Mouse (Mus musculus) kidney, adult 2 months (tissue): Measurements from ENCODE around the gene Rad54l2. TPM values are rescaled to one million over a fixed set of nuclear protein-coding genes. Genes with fewer than 3 reads are reported as not detected.

ENCODE experiments used
- DNase-seq: peaks from one replicate; pipeline ENCODE4 v3.0.0; 2021
- H3K27ac ChIP-seq: fragments of 200-500 bp; 2 replicates; pipeline ENCODE4 v1.5.1; 2012; ENCODE audit warnings: low read depth, low read length, control low read depth, inconsistent platforms; ENCODE audit not compliant: insufficient read depth
- H3K27me3 ChIP-seq: fragments of 200-500 bp; replicated peaks from 2 replicates; pipeline ENCODE4 v1.6.1; 2012; ENCODE audit warnings: mild to moderate bottlenecking, moderate library complexity, low read length, inconsistent platforms; ENCODE audit not compliant: control insufficient read depth, insufficient read depth
- H3K36me3 ChIP-seq: fragments of 200-500 bp; 2 replicates; pipeline ENCODE4 v1.6.1; 2012; ENCODE audit warnings: mild to moderate bottlenecking, moderate library complexity, low read length, inconsistent platforms; ENCODE audit not compliant: control insufficient read depth, insufficient read depth
- H3K4me1 ChIP-seq: fragments of 200-500 bp; 2 replicates; pipeline ENCODE4 v1.6.1; 2011; ENCODE audit warnings: low read length; ENCODE audit not compliant: control insufficient read depth, insufficient read depth
- H3K4me3 ChIP-seq: fragments of 200-500 bp; 2 replicates; pipeline ENCODE4 v1.5.1; 2011; ENCODE audit warnings: mild to moderate bottlenecking, low read depth, low read length, control low read depth; ENCODE audit not compliant: insufficient read depth
- CTCF ChIP-seq: fragments of 200-500 bp; conservative IDR thresholded peaks from 2 replicates; pipeline ENCODE4 v1.5.1; 2011; ENCODE audit warnings: low read depth, mild to moderate bottlenecking, control low read depth, low read length, moderate library complexity, mixed read lengths; ENCODE audit not compliant: insufficient read depth, insufficient read length
- POLR2A ChIP-seq: fragments of 200-500 bp; IDR thresholded peaks from one replicate; pipeline ENCODE4 v1.6.1; 2011; ENCODE audit warnings: low read depth, low read length, control low read depth
- WGBS: fragments of 180-500 bp; shearing (Covaris S2); methylation state at CpG from one replicate; pipeline ENCODE4 v1.1.7; 2018; 5-methylcytosine and 5-hydroxymethylcytosine counted together
- polyA plus RNA-seq: library from polyadenylated mRNA; depleted of rRNA; stranded (reverse); fragments of >200 nt; gene quantifications from 2 replicates; pipeline ENCODE4 v1.2.3, GENCODE M21; 2012

Rad54l2 gene
- polyA plus RNA-seq, 1 experiment = 18.6 TPM

GRCm38 (mm10) chr9:106725435-106725834, 63.6 kb downstream of the Rad54l2 start:
- TF ChIP-seq POLR2A (no peak), CTCF (no peak)
- H3K4me1 ChIP-seq = peaks cover 6% of the 10 kb centered on the region; the same call in 1 of the 2 replicates
- DNase-seq = no peak
- H3K36me3 ChIP-seq = no peaks in the 10 kb centered on the region; the same call in none of the 2 replicates
- no peak overlapping the region for H3K4me3 ChIP-seq
- H3K27me3 ChIP-seq = no peaks in the 10 kb centered on the region
- WGBS = 99% methylated on average over 2 of the region's 2 CpGs
- H3K27ac ChIP-seq = no peak overlapping the region

- Histone ChIP-seq H3K36me3 (no peaks in the 10 kb centered on the region; the same call in none of the 2 replicates), H3K4me3 (no peak overlapping the region), H3K4me1 (peaks cover 6% of the 10 kb centered on the region; the same call in 1 of the 2 replicates), H3K27ac (0 out of 2 replicates have a peak overlapping the region, but pooled peaks have one; percentile 39), H3K27me3 (no peaks in the 10 kb centered on the region)
- TF ChIP-seq CTCF (no peak), POLR2A (no peak)
- WGBS = 43% methylated on average over 1 of the region's 1 CpGs
- peak; percentile 64 for DNase-seq
Measured at GRCm38 (mm10) chr9:106724864-106725263, 64.1 kb downstream of the Rad54l2 start.

GRCm38 (mm10) chr9:106716729-106717128, 72.3 kb downstream of the Rad54l2 start:
- Histone ChIP-seq H3K27me3 (no peaks in the 10 kb centered on the region), H3K36me3 (peaks cover 7% of the 10 kb centered on the region)
- 94% methylated on average over 4 of the region's 4 CpGs for WGBS

GRCm38 (mm10) chr9:106716232-106716631, 72.8 kb downstream of the Rad54l2 start:
- WGBS = 45% methylated on average over 2 of the region's 2 CpGs
- Histone ChIP-seq H3K4me1 (no peaks in the 10 kb centered on the region), H3K4me3 (no peak overlapping the region), H3K27ac (no peak overlapping the region), H3K36me3 (peaks cover 8% of the 10 kb centered on the region), H3K27me3 (no peaks in the 10 kb centered on the region)
- no peak for DNase-seq
- no peak for TF ChIP-seq CTCF
- no peak for TF ChIP-seq POLR2A

More at GRCm38 (mm10) chr9:106716729-106717128, 72.3 kb downstream of the Rad54l2 start:
- no peak for DNase-seq
- Histone ChIP-seq H3K4me1 (no peaks in the 10 kb centered on the region), H3K4me3 (no peak overlapping the region), H3K27ac (no peak overlapping the region)
- no peak for TF ChIP-seq POLR2A
- no peak for TF ChIP-seq CTCF

GRCm38 (mm10) chr9:106712470-106712869, 76.5 kb downstream of the Rad54l2 start:
- no peaks in the 10 kb centered on the region for H3K4me1 ChIP-seq
- no peak for TF ChIP-seq CTCF
- no peak for TF ChIP-seq POLR2A
- H3K27me3 ChIP-seq = no peaks in the 10 kb centered on the region
- peaks cover 4% of the 10 kb centered on the region for H3K36me3 ChIP-seq
- H3K4me3 ChIP-seq = no peak overlapping the region
- H3K27ac ChIP-seq = no peak overlapping the region
- DNase-seq = no peak
- 95% methylated on average over 2 of the region's 2 CpGs for WGBS

- Histone ChIP-seq H3K27ac (no peak overlapping the region), H3K36me3 (peaks cover 4% of the 10 kb centered on the region), H3K4me3 (no peak overlapping the region), H3K27me3 (no peaks in the 10 kb centered on the region), H3K4me1 (no peaks in the 10 kb centered on the region)
- 93% methylated on average over 11 of the region's 11 CpGs for WGBS
- TF ChIP-seq POLR2A (no peak), CTCF (no peak)
- no peak for DNase-seq
Measured at GRCm38 (mm10) chr9:106692973-106693481, 96.0 kb downstream of the Rad54l2 start.

GRCm38 (mm10) chr9:106688834-106689233, 100.2 kb downstream of the Rad54l2 start:
- peaks cover 4% of the 10 kb centered on the region; the same call in 1 of the 2 replicates for H3K36me3 ChIP-seq
- no peak for DNase-seq
- TF ChIP-seq POLR2A (no peak), CTCF (no peak)
- H3K4me1 ChIP-seq = peaks cover 5% of the 10 kb centered on the region; the same call in 1 of the 2 replicates
- 85% methylated on average over 8 of the region's 8 CpGs for WGBS
- no peak overlapping the region for H3K4me3 ChIP-seq
- no peak overlapping the region for H3K27ac ChIP-seq
- H3K27me3 ChIP-seq = no peaks in the 10 kb centered on the region
